Mouse (Mus musculus) layer of hippocampus, postnatal 10 days (tissue): ENCODE measurements around the gene Washc3. TPM values are rescaled to one million over a fixed set of nuclear protein-coding genes. Genes with fewer than 3 reads are reported as not detected.

Source experiments
- DNase-seq, 2 experiments: peaks; one replicate each; pipeline ENCODE4 v3.0.0; 2021; ENCODE audit warnings: low spot score in 2 of 2
- long read RNA-seq: library from polyadenylated mRNA; stranded (forward); transcript quantifications from one replicate; pipeline ENCODE4 v2.0.0, GENCODE M21; 2023
- total RNA-seq, 2 experiments: library from RNA; stranded (reverse); gene quantifications; 2 replicates each; pipeline ENCODE4 v1.2.3; 2021

The Washc3 gene
- total RNA-seq: 10 to 100 TPM; 24.4 to 26.1 TPM
- long read RNA-seq, transcript Washc3-201 (7 exons, 1,052 nt): major isoform, 30 of 43 reads
- long read RNA-seq, partial matches to known transcripts: 6 of 43 reads
- long read RNA-seq, other reads (novel, unspliced or antisense): 3 of 43 reads

DNA sequence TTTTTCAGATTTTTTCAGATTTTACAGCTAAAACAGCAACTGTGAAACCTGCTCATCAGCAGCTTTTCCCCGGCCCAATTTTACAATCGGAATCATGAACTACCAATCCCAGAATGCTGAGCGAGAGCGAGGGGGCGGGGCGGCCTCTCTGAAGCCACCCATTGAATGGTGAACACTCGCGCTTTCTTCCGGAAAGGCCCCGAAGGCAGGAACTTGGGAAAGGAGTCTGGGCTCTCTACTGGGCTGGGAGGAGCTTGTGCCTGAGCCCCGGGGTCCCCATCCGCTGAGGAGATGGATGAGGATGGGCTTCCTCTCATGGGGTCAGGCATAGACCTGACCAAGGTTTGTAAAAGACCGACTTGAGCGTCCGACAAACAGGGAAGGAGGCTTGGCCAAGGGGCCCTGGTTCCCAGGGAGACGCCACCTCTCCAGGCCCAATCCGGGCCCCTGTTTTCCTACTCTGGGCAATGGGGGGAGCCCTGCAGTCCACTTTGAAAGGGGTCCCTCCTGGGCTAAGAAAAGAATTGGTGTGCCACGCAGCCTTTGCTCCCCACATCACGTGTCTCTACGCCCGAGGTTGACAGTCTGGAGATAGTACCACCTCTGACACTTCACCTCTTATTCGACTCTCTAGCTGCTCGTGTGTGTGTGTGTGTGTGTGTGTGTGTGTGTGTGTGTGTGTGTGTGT, at the start of gene Washc3:
Gene Washc3 (plus strand): TSS at position 143 of the 688 bp plus-strand sequence.
- DNase-seq: peak; percentile 93 to 96

DNA sequence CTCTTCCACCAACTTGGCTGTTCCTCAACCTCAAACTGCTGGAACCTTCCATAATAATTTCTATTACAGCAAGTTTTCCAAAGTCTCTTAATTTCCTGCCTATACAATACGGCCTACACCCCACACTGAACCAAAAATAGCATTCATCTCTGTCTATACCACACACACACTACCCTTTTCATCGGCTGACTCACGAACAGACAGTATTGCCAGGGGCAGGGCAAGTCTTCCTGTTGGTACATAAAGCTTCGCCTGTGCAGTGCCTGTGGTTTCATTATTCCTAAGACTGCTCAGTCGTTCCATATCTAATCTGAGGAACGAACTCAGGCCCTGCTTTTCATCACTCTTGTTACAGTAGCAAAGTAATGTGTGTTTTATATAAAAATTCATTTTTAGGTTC, 49.2 kb upstream of the Washc3 start:
- no peak for DNase-seq

DNA sequence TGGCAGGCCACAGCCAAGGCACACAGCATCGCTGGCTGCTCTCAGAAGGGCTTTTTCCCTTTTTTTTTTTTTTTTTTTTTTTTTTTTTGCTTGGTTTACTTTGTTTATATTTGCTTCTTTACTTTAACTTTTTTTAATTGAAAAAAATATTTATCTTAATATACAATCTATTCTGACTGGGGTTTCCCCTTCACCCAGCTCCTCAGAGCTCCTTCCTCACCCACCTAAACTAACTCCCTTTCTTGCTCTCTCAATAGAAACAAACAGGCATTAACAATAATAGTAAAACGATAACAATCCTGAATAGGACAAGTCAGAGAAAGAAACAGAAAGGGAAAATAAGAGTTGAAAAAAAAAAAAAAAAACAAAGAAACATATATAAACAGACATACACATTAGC, 38.8 kb upstream of the Washc3 start:
- no peak for DNase-seq

DNA sequence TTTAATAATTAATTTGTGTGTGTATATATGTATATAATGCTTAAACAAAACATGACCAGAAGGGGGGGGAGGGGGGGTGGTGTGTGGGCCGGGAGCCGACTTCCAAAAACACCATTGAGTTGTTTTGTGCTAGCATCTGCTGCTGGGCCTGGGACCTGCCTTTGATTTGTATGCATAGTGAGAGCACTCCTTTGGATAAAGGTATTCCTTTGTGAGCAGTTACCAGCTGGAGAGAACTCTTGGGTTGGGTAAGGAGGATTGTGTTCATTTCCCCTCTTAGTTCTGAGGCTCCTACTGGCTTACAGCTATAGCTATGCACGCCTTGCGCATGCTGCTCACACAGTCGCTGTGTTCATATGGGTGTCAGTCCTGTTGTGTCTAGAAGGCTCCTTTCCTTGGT, 38.2 kb upstream of the Washc3 start:
- no peak for DNase-seq

DNA sequence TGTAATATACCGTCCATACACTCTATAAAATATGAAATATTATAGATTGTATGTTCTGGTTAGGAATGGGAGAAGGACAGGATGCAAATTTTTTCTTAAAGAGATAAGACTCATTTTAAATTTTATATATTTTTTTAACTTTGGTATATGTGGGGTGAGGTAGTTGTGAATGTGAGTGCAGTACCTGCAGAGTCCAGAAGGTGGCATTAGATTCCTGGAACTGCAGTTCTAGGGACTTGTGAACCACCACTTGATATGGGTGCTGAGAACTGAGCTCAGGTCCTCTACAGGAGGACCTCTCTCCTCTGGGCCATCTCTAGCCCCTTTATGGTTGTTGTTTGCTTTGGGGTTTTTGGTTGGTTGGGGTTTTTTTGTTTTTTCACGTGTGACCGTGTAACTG, 34.7 kb upstream of the Washc3 start:
- no peak for DNase-seq

DNA sequence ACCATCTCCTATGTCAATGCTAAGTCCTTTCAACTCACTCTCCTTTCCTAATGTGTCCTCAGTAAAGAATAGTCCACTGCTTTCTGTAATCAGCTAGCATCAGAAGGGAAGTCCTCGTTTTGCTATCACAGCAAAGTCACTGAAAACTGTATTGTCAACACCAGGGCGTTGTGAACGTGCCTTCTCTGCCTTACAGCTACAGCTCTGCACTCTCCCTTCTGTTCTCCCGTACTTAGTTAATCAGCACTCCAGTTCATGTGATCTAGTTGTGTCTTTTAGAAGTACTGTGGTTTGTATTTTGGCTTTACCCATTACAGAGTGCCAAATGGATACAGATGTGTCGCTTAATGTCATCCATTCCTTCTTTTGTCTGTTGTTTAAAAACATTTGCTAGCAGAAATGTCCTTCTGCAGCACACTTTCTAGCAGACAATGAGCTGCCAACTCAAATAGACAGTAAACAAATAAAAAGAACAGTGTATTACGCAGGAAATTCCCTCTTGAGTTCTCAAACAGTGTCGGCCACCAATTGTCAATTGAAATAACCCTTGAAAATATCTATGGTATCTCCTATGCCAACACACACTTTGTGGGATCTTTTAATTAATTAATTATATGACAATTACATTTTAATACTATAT, 33.3 kb upstream of the Washc3 start:
- no peak for DNase-seq

DNA sequence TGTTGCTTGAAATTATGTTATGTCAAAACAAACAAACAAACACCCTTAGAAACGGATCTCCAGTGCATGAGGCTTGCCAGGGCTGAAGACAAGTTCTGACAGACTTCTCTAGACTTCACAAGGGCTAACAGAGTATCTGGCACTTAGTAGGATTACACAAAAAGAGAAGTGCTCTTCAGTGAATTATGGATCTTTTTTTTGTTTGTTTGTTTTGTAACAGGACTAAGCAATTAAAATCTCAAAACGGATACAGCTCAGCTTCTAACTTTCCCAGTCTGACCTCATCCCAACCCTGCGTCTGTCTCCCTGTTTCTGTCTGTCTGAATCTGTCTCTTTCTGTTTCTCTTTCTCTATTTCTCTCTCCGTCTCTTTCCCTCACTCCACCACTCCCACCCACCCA, 352 bp upstream of the Washc3 start:
- peak in 1 of 2 experiments; percentile 15 for DNase-seq

DNA sequence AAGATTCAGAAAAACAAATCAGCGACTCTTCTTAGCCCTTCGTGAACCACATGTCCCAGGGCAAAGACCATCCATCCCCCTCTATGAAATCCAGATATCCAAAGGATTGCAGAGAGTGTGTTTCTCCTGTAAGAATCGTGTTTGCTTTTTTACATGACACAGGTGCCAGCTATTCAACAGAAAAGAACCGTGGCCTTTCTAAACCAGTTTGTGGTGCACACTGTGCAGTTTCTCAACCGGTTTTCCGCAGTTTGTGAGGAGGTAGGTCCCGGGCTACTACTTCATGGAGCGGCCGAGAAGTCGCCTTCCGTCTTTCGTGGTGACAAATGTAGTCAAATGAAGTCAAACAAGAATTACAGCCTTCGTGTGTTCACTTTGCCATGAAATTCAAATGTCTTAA, 757 bp downstream of the Washc3 start:
- DNase-seq: no peak

DNA sequence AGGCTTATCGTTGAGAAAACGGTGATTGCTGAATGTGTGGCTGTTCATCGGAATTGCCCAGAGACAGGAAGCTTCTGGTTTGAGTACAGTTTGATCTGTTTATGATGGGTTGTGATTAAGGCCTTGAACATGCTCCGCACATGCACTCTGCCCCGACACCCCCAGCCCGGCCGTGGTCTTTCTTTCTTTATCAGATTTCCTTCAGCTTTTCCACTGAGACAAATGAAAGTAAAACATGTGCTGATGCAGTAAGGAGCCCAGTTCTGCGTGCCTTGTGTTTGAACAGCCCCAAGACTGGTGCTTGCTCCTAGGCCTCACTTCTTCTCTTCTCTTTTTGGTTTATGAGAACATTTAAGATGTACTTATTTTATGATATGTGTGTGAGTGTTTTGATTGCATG, 1.7 kb downstream of the Washc3 start:
- no peak for DNase-seq

DNA sequence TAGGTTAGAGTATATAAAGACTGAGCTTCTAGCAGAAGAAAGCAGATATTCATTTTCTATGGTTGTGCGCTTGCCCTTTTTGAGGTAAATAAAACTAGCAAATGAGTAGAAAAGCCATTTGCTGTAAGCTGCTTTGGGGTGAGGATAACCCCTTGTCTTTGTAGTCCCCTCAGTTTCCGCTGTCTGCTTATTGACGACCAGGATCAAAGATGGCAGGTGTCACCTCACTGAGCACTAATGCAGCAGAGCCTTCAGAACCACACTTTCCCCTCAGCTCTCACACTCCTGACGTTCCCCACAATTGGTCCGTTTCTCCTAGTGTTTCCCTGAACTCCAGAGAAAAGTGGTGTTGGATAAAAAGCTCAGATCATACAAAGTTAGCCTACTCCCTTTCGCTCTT, 2.3 kb downstream of the Washc3 start:
- no peak for DNase-seq

DNA sequence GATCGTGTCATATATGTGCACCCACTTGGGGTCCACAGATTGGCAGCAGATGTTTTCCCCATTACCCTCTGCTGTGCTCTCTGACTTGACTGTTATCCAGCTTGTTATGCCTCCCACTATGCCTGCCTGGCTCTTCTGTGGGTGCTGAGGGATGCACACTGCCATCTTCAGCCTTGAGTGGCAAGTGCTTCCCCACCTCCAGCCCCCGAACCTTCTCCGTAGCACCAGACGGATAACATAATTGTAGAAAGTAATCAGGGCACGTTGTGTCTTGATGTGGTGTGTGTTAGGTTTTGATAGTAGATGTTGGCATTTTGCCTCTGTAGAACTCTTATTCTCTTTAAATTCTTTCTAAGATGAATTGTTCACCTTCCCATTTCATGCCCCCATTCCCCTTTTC, 11.8 kb downstream of the Washc3 start:
- no peak for DNase-seq

DNA sequence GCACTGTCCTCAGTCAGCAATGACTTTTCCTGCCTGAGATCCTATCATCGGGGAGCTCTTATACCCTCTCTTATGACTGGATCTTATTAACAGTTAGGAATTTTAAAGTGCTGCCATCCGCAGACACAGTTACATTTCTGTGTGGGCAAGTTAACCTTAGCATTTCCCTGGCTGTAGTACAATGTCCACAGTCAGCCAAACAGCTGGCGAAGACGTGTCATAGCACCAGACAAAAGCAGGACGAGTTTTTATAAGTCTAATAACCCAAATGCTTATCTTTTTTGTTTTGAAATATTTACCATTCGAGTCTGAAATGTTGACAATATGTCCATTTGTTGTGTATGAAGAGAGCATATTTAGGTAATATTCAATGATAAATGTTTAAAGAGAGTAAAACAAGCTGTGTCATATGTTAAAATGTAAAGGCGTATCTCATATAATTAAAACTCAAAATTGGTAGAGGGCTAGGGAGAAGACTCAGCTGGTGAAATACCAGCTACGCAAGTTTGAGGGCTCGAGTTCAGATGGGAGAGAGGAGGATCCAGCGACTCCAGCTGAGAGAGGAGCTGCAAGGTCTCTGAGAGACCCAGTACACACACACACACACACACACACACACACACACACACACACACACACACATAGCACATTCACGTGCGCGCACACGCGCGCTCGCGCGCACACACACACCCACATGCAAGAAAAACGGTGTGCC, 14.1 kb downstream of the Washc3 start:
- DNase-seq: no peak

DNA sequence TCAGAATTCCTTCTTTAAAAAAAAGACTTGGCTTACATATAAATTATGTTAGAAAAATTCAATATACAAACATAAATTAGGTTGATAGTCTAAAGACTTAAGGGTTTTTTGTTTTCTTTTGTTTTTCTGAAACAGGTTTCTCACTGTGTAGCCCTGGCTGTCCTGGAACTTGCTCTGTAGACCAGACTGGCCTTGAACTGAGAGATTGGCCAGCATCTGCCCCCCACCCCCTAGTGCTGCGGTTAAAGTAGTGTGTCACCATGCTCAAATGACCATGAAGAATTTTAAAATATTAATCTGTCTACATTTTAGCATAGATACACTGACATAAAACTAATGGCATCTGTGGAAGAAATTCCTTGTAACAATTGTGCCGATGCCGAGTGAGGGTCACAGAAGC, 17.3 kb downstream of the Washc3 start:
- DNase-seq: no peak

DNA sequence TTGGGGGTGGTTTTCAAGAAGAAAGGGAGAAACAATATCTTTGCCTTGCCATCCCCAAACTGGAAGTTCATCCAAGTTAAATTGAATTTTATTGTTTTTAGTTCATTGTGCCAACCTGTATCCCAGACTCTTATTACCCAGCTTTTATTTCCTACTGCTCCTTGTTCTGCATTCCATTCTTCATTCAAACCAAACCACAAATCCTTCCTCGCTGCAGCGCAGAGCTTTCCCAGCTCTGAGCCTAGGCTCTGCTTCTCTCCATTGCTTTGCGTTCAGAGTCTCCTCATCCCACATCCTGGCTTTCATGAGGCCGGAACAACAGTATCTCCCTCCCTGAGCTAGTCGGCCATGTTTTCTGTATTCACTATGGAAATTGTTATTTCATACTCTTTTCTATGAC, 20.8 kb downstream of the Washc3 start:
- no peak for DNase-seq

DNA sequence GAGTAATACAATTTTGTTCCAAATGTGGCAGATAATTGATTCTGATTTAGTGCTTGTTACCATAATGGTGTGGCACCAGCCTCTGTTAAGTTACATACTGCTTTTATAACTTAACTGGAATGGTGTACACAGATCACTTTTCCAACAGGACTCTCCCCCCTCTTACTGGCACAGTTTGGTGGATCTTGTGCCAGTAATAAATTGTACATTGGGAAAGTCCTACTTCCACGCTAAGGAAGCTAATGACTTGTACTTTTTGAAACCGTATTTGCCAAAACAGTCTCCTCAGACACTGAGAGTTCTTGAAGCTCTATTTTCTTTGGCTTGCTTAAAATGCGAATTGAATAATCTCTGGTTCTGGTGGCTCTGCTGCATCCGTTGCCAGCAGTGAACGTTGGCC, 24.5 kb downstream of the Washc3 start:
- DNase-seq: no peak

DNA sequence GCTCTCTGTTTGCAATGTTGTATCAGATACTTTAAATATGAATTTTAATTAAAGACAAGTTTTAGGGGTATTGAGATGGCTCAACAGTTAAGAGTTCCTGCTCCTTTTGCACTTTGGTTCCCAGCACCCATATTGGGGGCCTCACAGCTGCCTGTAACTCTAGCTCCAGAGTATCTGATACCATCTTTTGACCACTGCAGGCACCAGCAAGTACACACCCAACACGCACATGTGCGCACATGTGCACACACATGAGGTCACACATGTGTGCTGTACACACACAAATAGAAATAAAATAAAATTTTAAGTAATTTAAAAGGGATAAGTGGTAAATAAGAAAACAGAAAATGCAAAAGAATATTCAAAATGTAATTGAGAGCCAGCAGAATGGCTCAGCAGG, 27.1 kb downstream of the Washc3 start:
- no peak for DNase-seq

DNA sequence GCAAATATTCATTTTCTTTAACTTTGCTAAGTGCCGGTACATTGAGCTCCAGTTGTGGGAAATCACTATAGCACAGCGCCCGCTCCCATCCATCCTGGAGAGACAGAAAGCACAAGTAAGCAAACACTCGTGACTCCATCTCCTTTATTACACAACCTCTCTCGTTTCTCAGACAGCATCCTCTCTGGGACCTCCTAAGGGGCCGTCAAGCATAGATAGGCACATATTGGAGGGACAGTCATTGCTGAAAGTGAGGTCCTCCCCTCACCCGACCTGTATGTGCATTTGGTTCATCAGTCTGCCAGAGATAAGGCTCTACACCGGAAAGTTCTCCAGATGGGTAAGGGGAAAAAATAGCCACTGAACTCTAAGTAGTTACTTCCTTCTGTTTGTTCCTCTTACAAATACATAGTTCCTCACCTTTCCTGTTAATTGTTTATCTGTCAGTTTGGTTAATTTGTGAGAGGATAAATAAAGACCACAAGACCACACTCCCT, 27.7 kb downstream of the Washc3 start:
- no peak for DNase-seq

DNA sequence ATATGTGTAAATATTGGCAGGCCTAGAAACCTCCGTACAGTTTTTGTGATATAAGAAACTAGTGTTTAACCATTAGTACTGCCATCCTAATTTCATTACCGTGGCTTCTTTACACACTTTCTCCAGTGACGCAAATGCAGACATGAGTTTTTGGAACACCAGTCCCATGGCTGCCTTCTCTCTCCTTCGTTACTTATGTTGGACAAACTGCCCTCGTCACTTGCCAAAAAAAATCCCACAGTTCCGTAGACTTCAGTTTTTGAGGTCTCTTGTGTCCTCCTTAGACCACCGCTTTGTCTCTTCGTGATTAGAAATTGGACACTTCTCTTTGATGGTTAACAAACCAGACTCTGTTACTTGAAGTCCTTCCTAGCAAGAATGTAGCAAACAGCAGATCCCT, 30.8 kb downstream of the Washc3 start:
- DNase-seq: no peak

DNA sequence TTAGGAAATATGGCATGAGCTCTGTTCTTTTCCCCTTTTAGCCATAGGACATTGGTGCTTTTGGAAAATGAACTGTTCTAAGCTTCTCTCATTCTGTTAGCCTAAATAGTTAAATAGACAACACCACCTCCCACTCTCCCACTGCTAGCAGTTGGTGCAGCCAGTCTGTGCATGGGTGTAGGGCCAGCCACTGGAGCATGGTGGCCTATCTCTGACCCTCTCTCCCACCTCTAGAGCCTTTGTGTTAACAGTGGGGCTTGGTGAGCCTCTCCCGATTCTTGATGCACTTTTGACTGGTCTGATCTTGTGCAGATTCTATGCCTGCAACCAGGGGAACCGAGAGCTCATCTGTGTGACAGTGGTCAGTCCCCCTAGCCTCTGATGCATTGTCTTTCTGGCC, 31.9 kb downstream of the Washc3 start:
- no peak for DNase-seq

DNA sequence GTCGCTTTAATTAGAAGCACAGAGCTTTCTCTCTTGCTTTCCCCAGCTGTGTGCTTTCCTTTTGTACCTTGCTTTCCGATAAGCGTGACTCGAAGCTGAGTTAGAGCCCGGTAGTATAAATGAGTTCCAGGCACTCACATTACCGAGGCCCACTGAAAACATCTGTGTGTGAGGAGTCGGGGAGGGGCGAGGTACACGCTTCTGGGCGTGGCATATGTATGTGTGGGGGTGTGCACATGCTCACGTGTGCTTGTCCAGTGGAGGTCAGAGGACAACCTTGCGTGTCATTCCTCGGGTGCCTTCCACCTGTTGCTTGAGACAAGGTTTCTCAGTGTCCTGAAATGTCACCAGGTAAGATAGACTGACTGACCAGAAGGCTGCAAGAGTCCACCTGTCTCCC, 43.8 kb downstream of the Washc3 start:
- DNase-seq: no peak

DNA sequence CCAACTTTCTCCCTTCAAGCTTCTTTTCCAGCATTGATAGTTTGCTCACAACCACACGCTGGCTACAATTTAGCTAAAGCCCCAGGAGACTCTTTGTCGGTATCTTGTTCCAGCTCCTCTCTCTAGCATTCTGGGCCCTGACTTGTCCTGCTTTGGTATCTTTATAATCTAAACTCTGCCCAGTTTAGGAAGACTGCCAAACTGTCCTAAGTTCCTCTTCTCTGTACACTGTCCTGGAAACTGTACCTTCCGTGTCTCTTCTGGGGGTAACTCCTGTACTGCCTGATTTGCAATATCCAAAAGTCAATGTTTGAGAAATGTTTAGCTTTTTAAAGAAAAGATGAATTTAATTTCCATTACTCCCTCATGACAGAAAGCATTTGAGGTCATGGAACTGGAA, 49.4 kb downstream of the Washc3 start:
- DNase-seq: no peak
